Mouse (Mus musculus) midbrain, embryonic 11.5 days (tissue): ENCODE results near the gene Zfp654. TPM values are rescaled to one million over a fixed set of nuclear protein-coding genes. Genes with fewer than 3 reads are reported as not detected.
"Not testable (repeated sequence)": the region's sequence is repeated elsewhere in the genome, so short reads cannot be mapped to it uniquely, and the experiment has no call there.

Experiments
- ATAC-seq: fragments of 200-750 bp; cut with Nextera tagmentation; 2 replicates; pipeline ENCODE4 v1.8.0; 2017; ENCODE audit warnings: moderate TSS enrichment, moderate library complexity; ENCODE audit not compliant: low FRiP score
- DNase-seq: peaks from one replicate; pipeline ENCODE4 v3.0.0; 2015; ENCODE audit warnings: low spot score; ENCODE audit errors: missing footprints
- H3K27ac ChIP-seq: fragments of 300-500 bp; sonication (generic); 2 replicates; pipeline ENCODE4 v1.5.1; 2014; ENCODE audit warnings: low read depth, low read length
- H3K27me3 ChIP-seq: fragments of 300-500 bp; sonication (generic); 2 replicates; pipeline ENCODE4 v1.6.1; 2014; ENCODE audit warnings: mild to moderate bottlenecking, low read length, moderate library complexity, mixed read lengths; ENCODE audit not compliant: control insufficient read depth, insufficient read depth
- H3K36me3 ChIP-seq: fragments of 300-500 bp; sonication (generic); 2 replicates; pipeline ENCODE4 v1.6.1; 2014; ENCODE audit warnings: mild to moderate bottlenecking, low read length, moderate library complexity, mixed read lengths; ENCODE audit not compliant: control insufficient read depth, insufficient read depth
- H3K4me1 ChIP-seq: fragments of 300-500 bp; sonication (generic); 2 replicates; pipeline ENCODE4 v1.6.1; 2014; ENCODE audit warnings: low read length; ENCODE audit not compliant: control insufficient read depth, insufficient read depth
- H3K4me2 ChIP-seq: fragments of 300-500 bp; sonication (generic); 2 replicates; pipeline ENCODE4 v1.6.1; 2014; ENCODE audit warnings: mild to moderate bottlenecking, moderate library complexity
- H3K4me3 ChIP-seq: fragments of 300-500 bp; sonication (generic); 2 replicates; pipeline ENCODE4 v1.5.1; 2014; ENCODE audit warnings: low read depth, low read length
- H3K9ac ChIP-seq: fragments of 300-500 bp; sonication (generic); 2 replicates; pipeline ENCODE4 v1.6.1; 2014; ENCODE audit warnings: low read length
- H3K9me3 ChIP-seq: fragments of 300-500 bp; sonication (generic); 2 replicates; pipeline ENCODE4 v1.6.1; 2016; ENCODE audit warnings: low read length; ENCODE audit not compliant: control insufficient read depth
- WGBS: fragments of 180-500 bp; shearing (Covaris S2); extraction: QIAGEN DNeasy Blood & Tissue Kit; methylation state at CpG from one replicate; pipeline ENCODE4 v1.1.7; 2014; 5-methylcytosine and 5-hydroxymethylcytosine counted together
- polyA plus RNA-seq: library from polyadenylated mRNA; unstranded; fragments of >200 nt; fragmentation: Nextera tagmentation; extraction: Ambion mirVana; gene quantifications from 2 replicates; pipeline ENCODE4 v1.2.1, GENCODE M21; 2014

The Zfp654 gene
- polyA plus RNA-seq, 1 experiment from 2014 or later: 8.1 TPM

DNA sequence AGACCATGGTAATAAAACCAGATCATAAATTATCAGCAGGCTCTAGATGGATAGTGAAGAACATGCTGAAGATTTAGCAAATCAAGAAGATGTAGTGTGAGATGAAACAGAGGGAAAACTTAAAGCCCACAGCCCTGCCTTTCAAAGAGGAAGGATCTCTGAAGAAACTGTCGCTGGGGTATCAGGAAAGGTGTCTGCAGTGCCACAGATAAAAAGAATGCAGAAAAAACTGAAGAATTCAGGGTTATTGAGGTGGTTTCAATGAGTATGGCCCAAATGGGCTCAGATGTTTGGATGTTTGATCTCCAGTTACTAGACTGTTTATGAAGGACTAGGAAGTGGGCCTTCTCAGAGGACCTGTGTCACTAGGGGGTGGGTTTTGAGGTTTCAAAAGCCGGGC is 18.2 kb upstream of the Zfp654 start:
- 82% methylated on average over 2 of the region's 2 CpGs for WGBS
- Histone ChIP-seq H3K36me3 (no peaks in the 10 kb centered on the region), H3K27me3 (no peaks in the 10 kb centered on the region), H3K4me1 (no peaks in the 10 kb centered on the region; the same call in 1 of the 2 replicates), H3K27ac (no peak overlapping the region), H3K9ac (no peak overlapping the region), H3K9me3 (no peaks in the 10 kb centered on the region), H3K4me3 (no peak overlapping the region), H3K4me2 (no peak overlapping the region)
- DNase-seq: no peak
- ATAC-seq: no peak

- 69% methylated on average over 6 of the region's 6 CpGs for WGBS
- no peak for ATAC-seq
- no peak for DNase-seq
Measured at GRCm38 (mm10) chr16:64868613-64869012, 17.2 kb upstream of the Zfp654 start.

DNA sequence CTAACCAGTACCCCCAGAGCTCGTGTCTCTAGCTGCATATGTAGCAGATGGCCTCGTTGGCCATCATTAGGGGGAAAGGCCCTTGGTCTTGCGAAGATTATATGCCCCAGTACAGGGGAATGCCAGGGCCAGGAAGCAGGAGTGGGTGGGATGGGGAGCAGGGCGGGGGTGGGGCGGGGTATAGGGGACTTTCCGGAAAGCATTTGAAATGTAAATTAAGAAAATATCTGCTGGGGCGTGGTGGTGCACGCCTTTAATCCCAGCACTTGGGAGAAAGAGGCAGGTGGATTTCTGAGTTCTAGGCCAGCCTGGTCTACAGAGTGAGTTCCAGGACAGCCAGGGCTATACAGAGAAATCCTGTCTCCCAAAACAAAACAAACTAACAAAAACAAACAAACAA is 14.4 kb upstream of the Zfp654 start:
- not testable (repeated sequence) for H3K36me3 ChIP-seq, DNase-seq, H3K27me3 ChIP-seq, H3K4me1 ChIP-seq, H3K4me3 ChIP-seq, H3K9me3 ChIP-seq, ATAC-seq, H3K4me2 ChIP-seq, H3K27ac ChIP-seq, H3K9ac ChIP-seq
- 87% methylated on average over 8 of the region's 8 CpGs for WGBS

More at GRCm38 (mm10) chr16:64868613-64869012, 17.2 kb upstream of the Zfp654 start:
- H3K9me3 ChIP-seq: no peaks in the 10 kb centered on the region
- H3K27me3 ChIP-seq: no peaks in the 10 kb centered on the region
- no peak overlapping the region for H3K9ac ChIP-seq
- H3K4me1 ChIP-seq: no peaks in the 10 kb centered on the region
- no peaks in the 10 kb centered on the region for H3K36me3 ChIP-seq
- no peak overlapping the region for H3K4me2 ChIP-seq
- no peak overlapping the region for H3K4me3 ChIP-seq
- no peak overlapping the region for H3K27ac ChIP-seq

- no peaks in the 10 kb centered on the region for H3K27me3 ChIP-seq
- peaks cover 7% of the 10 kb centered on the region for H3K4me1 ChIP-seq
- H3K4me2 ChIP-seq: no peak overlapping the region
- H3K27ac ChIP-seq: no peak overlapping the region
- DNase-seq (no peak), ATAC-seq (no peak)
- no peaks in the 10 kb centered on the region for H3K9me3 ChIP-seq
- H3K36me3 ChIP-seq: no peaks in the 10 kb centered on the region; the same call in 1 of the 2 replicates
- no peak overlapping the region for H3K9ac ChIP-seq
- no peak overlapping the region for H3K4me3 ChIP-seq
- 85% methylated on average over 3 of the region's 3 CpGs for WGBS
Measured at GRCm38 (mm10) chr16:64856946-64857345, 5.5 kb upstream of the Zfp654 start.

- H3K27me3 ChIP-seq: no peaks in the 10 kb centered on the region
- peak overlapping the region; percentile 90 for H3K9ac ChIP-seq
- peak overlapping the region; percentile 68 for H3K4me2 ChIP-seq
- H3K36me3 ChIP-seq: no peaks in the 10 kb centered on the region; the same call in 1 of the 2 replicates
- H3K4me3 ChIP-seq: peak overlapping the region; percentile 94
- no peaks in the 10 kb centered on the region for H3K9me3 ChIP-seq
- no peak overlapping the region; the same call in 1 of the 2 replicates for H3K27ac ChIP-seq
- no peak for DNase-seq
- WGBS: 9% methylated on average over 14 of the region's 14 CpGs
- no peak for ATAC-seq
- peaks cover 9% of the 10 kb centered on the region for H3K4me1 ChIP-seq
Measured at GRCm38 (mm10) chr16:64852891-64853290, 1.4 kb upstream of the Zfp654 start.

GRCm38 (mm10) chr16:64852441-64852871 is 1.0 kb upstream of the Zfp654 start:
- H3K9ac ChIP-seq: peak overlapping the region; percentile 90
- WGBS: under 1% methylated on average over 39 of the region's 53 CpGs
- H3K4me3 ChIP-seq: peak overlapping the region; percentile 94
- H3K9me3 ChIP-seq: no peaks in the 10 kb centered on the region
- DNase-seq (peak; percentile 91), ATAC-seq (no peak)
- no peaks in the 10 kb centered on the region; the same call in 1 of the 2 replicates for H3K36me3 ChIP-seq
- H3K27ac ChIP-seq: peak overlapping the region; percentile 92
- no peaks in the 10 kb centered on the region for H3K27me3 ChIP-seq
- peak overlapping the region; percentile 68 for H3K4me2 ChIP-seq
- H3K4me1 ChIP-seq: peaks cover 9% of the 10 kb centered on the region

- Histone ChIP-seq H3K4me2 (peak overlapping the region; percentile 90), H3K4me3 (peak overlapping the region; percentile 94), H3K36me3 (no peaks in the 10 kb centered on the region; the same call in 1 of the 2 replicates), H3K9ac (peak overlapping the region; percentile 88), H3K9me3 (no peaks in the 10 kb centered on the region), H3K27me3 (no peaks in the 10 kb centered on the region), H3K27ac (peak overlapping the region; percentile 92), H3K4me1 (peaks cover 9% of the 10 kb centered on the region)
- no peak for DNase-seq
- ATAC-seq: peak; percentile 60
- WGBS: 0% methylated on average over 43 of the region's 45 CpGs
Measured at GRCm38 (mm10) chr16:64851085-64851562, 328 bp downstream of the Zfp654 start.

DNA sequence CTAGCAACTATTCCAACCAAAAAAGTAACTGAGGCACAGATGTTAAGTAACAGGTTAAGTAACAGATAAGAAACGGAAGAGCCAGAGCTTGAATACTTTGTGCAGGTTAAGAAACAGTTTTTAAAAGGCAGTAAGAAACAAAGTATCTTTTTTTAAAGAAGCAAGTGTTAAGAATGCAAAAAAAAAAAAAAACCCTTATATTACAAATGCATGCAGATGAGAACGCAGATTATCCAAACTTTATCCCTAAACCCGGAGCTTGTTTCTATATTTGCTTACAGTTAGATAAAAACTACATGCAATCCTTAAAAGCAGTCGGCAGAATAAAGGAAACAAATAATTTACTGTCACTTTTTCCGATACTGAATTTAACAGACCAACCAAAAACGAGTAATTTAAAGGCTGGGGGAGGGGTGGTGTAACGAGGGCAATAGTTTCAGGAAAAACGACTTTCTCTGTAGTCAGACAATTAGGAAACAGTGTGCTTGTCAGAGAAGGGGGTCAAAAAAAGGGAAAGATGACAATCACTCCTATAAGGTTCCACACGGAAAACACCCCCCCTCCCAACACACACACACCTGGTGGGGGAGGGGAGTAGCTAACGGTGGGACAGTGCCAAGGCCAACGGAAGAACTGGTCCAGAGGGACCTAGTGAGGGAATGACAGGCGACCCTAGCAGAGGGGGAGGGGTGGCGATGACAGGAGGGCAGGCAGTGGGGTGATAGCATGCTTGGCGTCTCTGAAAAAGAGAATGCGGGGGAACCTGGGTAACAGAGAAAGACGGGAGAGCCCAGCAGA is 966 bp downstream of the Zfp654 start:
- ATAC-seq: peak; percentile 3
- peak overlapping the region; percentile 92 for H3K27ac ChIP-seq
- peak overlapping the region; percentile 88 for H3K9ac ChIP-seq
- peaks cover 9% of the 10 kb centered on the region for H3K4me1 ChIP-seq
- WGBS: 5% methylated on average over 16 of the region's 16 CpGs
- DNase-seq: peak; percentile 92
- peak overlapping the region; percentile 90 for H3K4me2 ChIP-seq
- H3K9me3 ChIP-seq: no peaks in the 10 kb centered on the region
- H3K4me3 ChIP-seq: peak overlapping the region; percentile 94
- no peaks in the 10 kb centered on the region for H3K36me3 ChIP-seq
- no peaks in the 10 kb centered on the region for H3K27me3 ChIP-seq

DNA sequence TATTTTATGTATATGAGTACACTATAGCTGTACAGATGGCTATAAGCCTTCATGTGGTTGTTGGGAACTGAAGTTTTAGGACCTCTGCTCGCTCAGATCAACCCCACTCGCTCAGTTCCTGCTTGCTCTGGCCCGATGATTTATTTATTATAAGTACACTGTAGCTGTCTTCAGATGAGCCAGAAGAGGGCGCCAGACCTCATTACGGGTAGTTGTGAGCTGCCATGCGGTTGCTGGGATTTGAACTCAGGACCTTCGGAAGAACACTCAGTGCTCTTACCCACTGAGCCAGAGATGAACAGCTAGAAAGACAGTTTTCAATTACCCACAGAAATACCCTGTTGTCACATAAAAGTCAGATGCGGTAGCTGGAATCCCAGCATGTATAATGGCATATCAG is 5.5 kb downstream of the Zfp654 start:
- peaks cover 2% of the 10 kb centered on the region for H3K4me1 ChIP-seq
- no peak overlapping the region for H3K27ac ChIP-seq
- no peak overlapping the region for H3K4me2 ChIP-seq
- no peak overlapping the region for H3K4me3 ChIP-seq
- no peaks in the 10 kb centered on the region for H3K27me3 ChIP-seq
- ATAC-seq (no peak), DNase-seq (no peak)
- no peak overlapping the region for H3K9ac ChIP-seq
- no peaks in the 10 kb centered on the region for H3K9me3 ChIP-seq
- WGBS: 87% methylated on average over 8 of the region's 8 CpGs
- no peaks in the 10 kb centered on the region for H3K36me3 ChIP-seq
